ENCODE assay signal across 11 mouse cellular contexts in genomic region chr5:27732288-27732868, GRCm38 (mm10). TPM values are rescaled to one million over a fixed set of nuclear protein-coding genes. Genes with fewer than 3 reads are reported as not detected.
DNase-seq lines count a peak whose midpoint lies in the region; ATAC-seq and TF ChIP-seq lines count a peak whose summit lies in the region.
"Had no signal": no experiment of that assay in that cellular context is flagged by ENCODE, and none has a peak within 500 bp of the region (broad histone marks: within the 10 kb centered on the region; RNA-seq: fewer than 3 reads in every experiment).

No protein-coding gene starts in this region.

- H3K9me3 ChIP-seq in midbrain, embryonic 14.5 days (ENCODE audit: control insufficient read depth, low read length): no peaks in the 10 kb centered on the region
- H3K9me3 ChIP-seq in intestine, embryonic 15.5 days: no peaks in the 10 kb centered on the region
- peaks cover 10% of the 10 kb centered on the region for H3K9me3 ChIP-seq in kidney, embryonic 15.5 days (replicated peaks)
- H3K9me3 ChIP-seq: limb, embryonic 13.5 days; lung, embryonic 15.5 days had no signal

- WGBS in midbrain, embryonic 14.5 days: 65% methylated on average over 5 of the region's 5 CpGs
- 79% methylated on average over 5 of the region's 5 CpGs for WGBS in intestine, embryonic 15.5 days
- 61% methylated on average over 5 of the region's 5 CpGs for WGBS in kidney, embryonic 15.5 days

- no peak for ATAC-seq in midbrain, embryonic 14.5 days (ENCODE audit: low FRiP score, low TSS enrichment)
- no peak for ATAC-seq in intestine, embryonic 15.5 days
- no peak for ATAC-seq in kidney, embryonic 15.5 days (replicated peaks; ENCODE audit: low FRiP score)

- H3K27me3 ChIP-seq in midbrain, embryonic 14.5 days (ENCODE audit: control insufficient read depth, insufficient read depth, low read length): no peaks in the 10 kb centered on the region
- no peaks in the 10 kb centered on the region for H3K27me3 ChIP-seq in intestine, embryonic 15.5 days (replicated peaks)
- H3K27me3 ChIP-seq in kidney, embryonic 15.5 days: no peaks in the 10 kb centered on the region
- H3K27me3 ChIP-seq: limb, embryonic 13.5 days; lung, embryonic 15.5 days had no signal

- H3K4me3 ChIP-seq in layer of hippocampus, adult 2 months: no peak overlapping the region
- H3K4me3 ChIP-seq in midbrain, embryonic 14.5 days (replicated peaks; ENCODE audit: low read depth, low read length): no peak overlapping the region
- H3K4me3 ChIP-seq in intestine, embryonic 15.5 days (replicated peaks): no peak overlapping the region
- no peak overlapping the region for H3K4me3 ChIP-seq in kidney, embryonic 15.5 days (replicated peaks)
- H3K4me3 ChIP-seq: limb, embryonic 13.5 days; lung, embryonic 15.5 days had no signal

- H3K4me2 ChIP-seq in midbrain, embryonic 14.5 days (ENCODE audit: low read length): no peak overlapping the region
- no peak overlapping the region for H3K4me2 ChIP-seq in intestine, embryonic 15.5 days (replicated peaks)
- H3K4me2 ChIP-seq in kidney, embryonic 15.5 days: no peak overlapping the region
- H3K4me2 ChIP-seq: heart, embryonic 11.5 days; limb, embryonic 13.5 days; lung, embryonic 15.5 days had no signal

- no peak for DNase-seq in layer of hippocampus, adult 2 months (ENCODE audit: low spot score in 2 of 2)
- no peak for DNase-seq in layer of hippocampus, adult 9-11 months
- DNase-seq in NIH3T3 (ENCODE audit: low read depth): peak; percentile 6
- peak; percentile 40 for DNase-seq in adrenal gland, postnatal 14 days
- peak; percentile 39 for DNase-seq in midbrain, embryonic 14.5 days
- DNase-seq in kidney, postnatal 25 days: no peak

- no peaks in the 10 kb centered on the region for H3K36me3 ChIP-seq in midbrain, embryonic 14.5 days (ENCODE audit: control insufficient read depth, insufficient read depth, low read length)
- no peaks in the 10 kb centered on the region for H3K36me3 ChIP-seq in intestine, embryonic 15.5 days
- no peaks in the 10 kb centered on the region for H3K36me3 ChIP-seq in kidney, embryonic 15.5 days
- H3K36me3 ChIP-seq: limb, embryonic 13.5 days; lung, embryonic 15.5 days had no signal

- H3K4me1 ChIP-seq in midbrain, embryonic 14.5 days (ENCODE audit: control insufficient read depth, insufficient read depth, low read length): no peaks in the 10 kb centered on the region
- H3K4me1 ChIP-seq in intestine, embryonic 15.5 days (replicated peaks): no peaks in the 10 kb centered on the region
- H3K4me1 ChIP-seq in kidney, embryonic 15.5 days: no peaks in the 10 kb centered on the region
- H3K4me1 ChIP-seq: limb, embryonic 13.5 days; lung, embryonic 15.5 days had no signal

- H3K9ac ChIP-seq in midbrain, embryonic 14.5 days (replicated peaks; ENCODE audit: low read length): no peak overlapping the region
- H3K9ac ChIP-seq in intestine, embryonic 15.5 days: no peak overlapping the region
- no peak overlapping the region for H3K9ac ChIP-seq in kidney, embryonic 15.5 days
- H3K9ac ChIP-seq: limb, embryonic 13.5 days; lung, embryonic 15.5 days had no signal

- H3K27ac ChIP-seq in layer of hippocampus, adult 2 months: peak overlapping the region; percentile 73
- H3K27ac ChIP-seq in midbrain, embryonic 14.5 days (replicated peaks; ENCODE audit: low read depth, low read length): peak overlapping the region; percentile 60
- H3K27ac ChIP-seq in intestine, embryonic 15.5 days: no peak overlapping the region
- H3K27ac ChIP-seq in kidney, embryonic 15.5 days: no peak overlapping the region
- H3K27ac ChIP-seq: limb, embryonic 13.5 days; lung, embryonic 15.5 days had no signal

- no peak for TF ChIP-seq CTCF in layer of hippocampus, adult 2 months (conservative IDR thresholded peaks at IDR 0.05)

RNA-seq across cellular contexts. Expression of gene Paxip1, which starts 59.1 kb away (rescaled TPM):
- 10 to 100 TPM; 50.9 to 57.3 TPM for total RNA-seq in layer of hippocampus, adult 2 months (2021)
- 30.1 and 31.7 TPM in 2 replicates for total RNA-seq in adrenal gland, postnatal 14 days (2021)
- polyA plus RNA-seq in midbrain, embryonic 14.5 days (2014; fragmentation: Nextera tagmentation; extraction: Ambion mirVana): 24.6 and 34.1 TPM in 2 replicates
- polyA plus RNA-seq in intestine, embryonic 15.5 days (2015; fragmentation: Nextera tagmentation; extraction: Ambion mirVana): 26.7 and 29.6 TPM in 2 replicates
- polyA plus RNA-seq in kidney, embryonic 15.5 days (2015; fragmentation: Nextera tagmentation; extraction: Ambion mirVana): 36.8 and 40.2 TPM in 2 replicates

Comparison
In these comparisons a context has a peak if more than half of its experiments do, and no peak if none do; other contexts are left out.
1. DNase-seq: peak in NIH3T3 (single experiment), adrenal gland, postnatal 14 days (single experiment) and midbrain, embryonic 14.5 days (single experiment); none in layer of hippocampus, adult 2 months (0 of 2), layer of hippocampus, adult 9-11 months (single experiment) and kidney, postnatal 25 days (0 of 2).
2. H3K27ac ChIP-seq: peak in layer of hippocampus, adult 2 months (single experiment) and midbrain, embryonic 14.5 days (single experiment); none in intestine, embryonic 15.5 days (single experiment) and kidney, embryonic 15.5 days (single experiment).